22 mouse cellular contexts compared by ENCODE assay signal in genomic region chr12:29606221-29606620, GRCm38 (mm10).
DNase-seq lines count a peak whose midpoint lies in the region; TF ChIP-seq lines count a peak whose summit lies in the region.
"Had no signal": no experiment of that assay in that cellular context is flagged by ENCODE, and none has a peak within 500 bp of the region (broad histone marks: within the 10 kb centered on the region; RNA-seq: fewer than 3 reads in every experiment).

No protein-coding gene starts in this region.

- intact Hi-C loops in heart, postnatal 36 days (cut with DNase I) = no loop called here

- H3K4me3 ChIP-seq in layer of hippocampus, adult 2 months = no peak overlapping the region
- H3K4me3 ChIP-seq: liver, embryonic 12.5 days; neural tube, embryonic 15.5 days; stomach, embryonic 15.5 days had no signal

- peak overlapping the region; percentile 89 for H3K27ac ChIP-seq in layer of hippocampus, adult 2 months
- H3K27ac ChIP-seq: hindbrain, embryonic 14.5 days; liver, embryonic 12.5 days; neural tube, embryonic 15.5 days; stomach, embryonic 15.5 days had no signal

- DNase-seq in layer of hippocampus, adult 11-12 months (ENCODE audit: low spot score) = peak; percentile 41
- no peak for DNase-seq in layer of hippocampus, postnatal 25 days (ENCODE audit: extremely low spot score in 1 of 2, low spot score in 1 of 2)
- peak; percentile 48 to 50 for DNase-seq in right cerebral cortex, adult 2 months (ENCODE audit: low spot score in 2 of 2)
- DNase-seq in right cerebral cortex, postnatal 4 days = no peak
- DNase-seq in layer of hippocampus, adult 2 months (ENCODE audit: low spot score in 2 of 2) = peak in 1 of 2 experiments; percentile 69
- no peak for DNase-seq in adrenal gland, adult 18-20 months (ENCODE audit: low spot score in 2 of 2)
- DNase-seq in heart, postnatal 36 days = no peak
- DNase-seq: adrenal gland, adult 8-10 months; cerebellum, adult 8-10 months; cerebellum, postnatal 25 days; gastrocnemius, postnatal 14 days; kidney, adult 9 months; kidney, postnatal 10 days; liver, postnatal 0 days; lung, postnatal 4 days; midbrain, embryonic 14.5 days; retina, postnatal 1 day; thymus, postnatal 14 days had no signal

- no peak for TF ChIP-seq CTCF in layer of hippocampus, adult 2 months (conservative IDR thresholded peaks at IDR 0.05)

Comparison
In these comparisons a context has a peak if more than half of its experiments do, and no peak if none do; other contexts are left out.
1. DNase-seq: peak in layer of hippocampus, adult 11-12 months (single experiment) and right cerebral cortex, adult 2 months (2 of 2); none in layer of hippocampus, postnatal 25 days (0 of 2), right cerebral cortex, postnatal 4 days (single experiment), adrenal gland, adult 18-20 months (0 of 2) and heart, postnatal 36 days (0 of 2).